Mouse (Mus musculus) heart, postnatal 0 days (tissue): ENCODE measurements at regions not wholly inside any gene's neighbourhood (a gene's known extent, or its start where the extent isn't known, plus 50 kb on each side); places are given as distances from the start of the nearest gene placed in this dataset.

ENCODE experiments used
- ATAC-seq: fragments of 200-750 bp; cut with Nextera tagmentation; 2 replicates; pipeline ENCODE4 v1.8.0; 2017; ENCODE audit warnings: low read depth, moderate number of reproducible peaks, moderate library complexity; ENCODE audit not compliant: insufficient read depth
- DNase-seq: peaks from one replicate; pipeline ENCODE4 v3.0.0-alpha.2; 2016; ENCODE audit warnings: low spot score
- H3K27ac ChIP-seq: fragments of 300-500 bp; sonication (generic); 2 replicates; pipeline ENCODE4 v1.5.1; 2014; ENCODE audit warnings: low read depth, mild to moderate bottlenecking
- H3K27me3 ChIP-seq: fragments of 300-500 bp; sonication (generic); 2 replicates; pipeline ENCODE4 v1.6.1; 2014; ENCODE audit warnings: low read length, mixed read lengths; ENCODE audit not compliant: control insufficient read depth, insufficient read depth
- H3K36me3 ChIP-seq: fragments of 300-500 bp; sonication (generic); replicated peaks from 2 replicates; pipeline ENCODE4 v1.6.1; 2014; ENCODE audit warnings: low read length, mixed read lengths; ENCODE audit not compliant: control insufficient read depth, insufficient read depth
- H3K4me1 ChIP-seq: fragments of 300-500 bp; sonication (generic); 2 replicates; pipeline ENCODE4 v1.6.1; 2014; ENCODE audit warnings: antibody characterized with exemption; ENCODE audit not compliant: control insufficient read depth, insufficient read depth
- H3K4me2 ChIP-seq: fragments of 300-500 bp; sonication (generic); 2 replicates; pipeline ENCODE4 v1.6.1; 2014; ENCODE audit warnings: low read depth, mild to moderate bottlenecking, low read length, moderate library complexity
- H3K4me3 ChIP-seq: fragments of 300-500 bp; sonication (generic); 2 replicates; pipeline ENCODE4 v1.5.1; 2014; ENCODE audit warnings: low read depth, low read length
- H3K9ac ChIP-seq: fragments of 300-500 bp; sonication (generic); replicated peaks from 2 replicates; pipeline ENCODE4 v1.6.1; 2014; ENCODE audit warnings: low read depth, low read length, mixed read lengths
- H3K9me3 ChIP-seq: fragments of 300-500 bp; sonication (generic); replicated peaks from 2 replicates; pipeline ENCODE4 v1.6.1; 2016; ENCODE audit warnings: low read length; ENCODE audit not compliant: control insufficient read depth
- CTCF ChIP-seq: IDR thresholded peaks from 2 replicates; pipeline ENCODE4 v1.5.1; 2016; ENCODE audit warnings: antibody characterized with exemption, control low read depth, low read depth
- EP300 ChIP-seq: IDR thresholded peaks from 2 replicates; pipeline ENCODE4 v1.6.1; 2016; ENCODE audit warnings: antibody characterized with exemption, low read depth
- WGBS: fragments of 180-500 bp; shearing (Covaris S2); extraction: QIAGEN DNeasy Blood & Tissue Kit; methylation state at CpG from one replicate; pipeline ENCODE4 v1.1.7; 2014; 5-methylcytosine and 5-hydroxymethylcytosine counted together

DNA sequence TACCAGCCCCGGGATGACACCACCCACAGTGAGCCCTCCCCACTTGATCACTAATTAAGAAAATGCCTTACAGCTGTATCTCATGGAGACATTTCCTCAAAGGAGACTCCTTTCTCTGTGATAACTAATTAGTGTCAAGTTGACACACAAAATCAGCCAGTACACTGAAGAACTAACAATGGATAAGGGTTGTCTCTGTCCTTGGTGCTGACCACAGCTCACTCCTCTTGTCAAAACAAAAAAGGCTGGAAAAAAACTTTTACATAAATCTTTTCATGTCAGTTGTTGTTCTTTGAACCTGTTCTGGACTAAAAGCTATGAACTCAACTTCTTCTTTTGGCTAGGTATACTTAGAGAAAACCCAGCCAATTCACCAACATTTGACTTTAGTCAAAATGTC lies 221.1 kb upstream of the Adcy2 start:
- TF ChIP-seq EP300: no peak
- no peak for TF ChIP-seq CTCF
- no peak overlapping the region for H3K27ac ChIP-seq
- no peaks in the 10 kb centered on the region for H3K9me3 ChIP-seq
- DNase-seq: no peak
- H3K27me3 ChIP-seq: no peaks in the 10 kb centered on the region
- no peak overlapping the region for H3K9ac ChIP-seq
- WGBS: 27% methylated on average over 1 of the region's 1 CpGs
- no peak for ATAC-seq
- H3K36me3 ChIP-seq: no peaks in the 10 kb centered on the region
- no peaks in the 10 kb centered on the region for H3K4me1 ChIP-seq
- no peak overlapping the region for H3K4me3 ChIP-seq
- H3K4me2 ChIP-seq: no peak overlapping the region

GRCm38 (mm10) chr13:69226538-69226937 lies 227.2 kb upstream of the Adcy2 start:
- no peak overlapping the region for H3K27ac ChIP-seq
- H3K9ac ChIP-seq: no peak overlapping the region
- no peaks in the 10 kb centered on the region for H3K27me3 ChIP-seq
- no peak overlapping the region for H3K4me3 ChIP-seq
- TF ChIP-seq CTCF (no peak), EP300 (no peak)
- no peaks in the 10 kb centered on the region for H3K4me1 ChIP-seq
- H3K36me3 ChIP-seq: no peaks in the 10 kb centered on the region
- no peaks in the 10 kb centered on the region for H3K9me3 ChIP-seq
- H3K4me2 ChIP-seq: no peak overlapping the region
- 52% methylated on average over 5 of the region's 5 CpGs for WGBS
- ATAC-seq (no peak), DNase-seq (no peak)

DNA sequence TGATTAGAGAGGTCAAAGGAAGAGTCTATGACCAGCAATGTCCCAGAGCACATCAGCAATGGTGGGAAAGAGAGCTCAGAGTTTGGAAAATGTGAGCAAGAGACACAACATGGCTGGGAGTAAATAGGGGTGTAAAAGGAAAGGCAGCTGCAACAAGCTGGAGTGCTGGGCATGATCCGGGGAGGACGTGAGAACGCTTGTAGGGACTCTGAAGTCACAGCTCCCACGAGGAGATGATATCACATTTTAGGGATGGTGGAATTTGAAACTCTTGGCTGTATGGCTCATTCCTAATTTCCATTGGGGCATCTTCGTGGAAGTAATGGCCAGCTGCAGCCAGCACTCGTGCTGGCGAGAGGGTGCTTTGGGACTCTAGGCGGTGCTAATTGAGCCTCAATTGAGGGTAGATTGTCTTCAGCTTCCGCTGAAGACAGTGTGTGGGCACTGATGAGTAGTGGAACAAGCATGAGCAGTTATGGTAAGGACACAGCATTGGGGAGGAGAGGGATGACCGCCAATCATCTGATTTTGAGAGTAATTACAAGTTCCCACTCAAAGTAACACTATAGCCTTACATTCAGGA lies 231.1 kb upstream of the Adcy2 start:
- TF ChIP-seq CTCF (no peak), EP300 (no peak)
- Histone ChIP-seq H3K4me2 (no peak overlapping the region), H3K9ac (no peak overlapping the region), H3K4me1 (no peaks in the 10 kb centered on the region), H3K27me3 (no peaks in the 10 kb centered on the region), H3K36me3 (no peaks in the 10 kb centered on the region), H3K9me3 (no peaks in the 10 kb centered on the region), H3K27ac (no peak overlapping the region), H3K4me3 (no peak overlapping the region)
- no peak for DNase-seq
- no peak for ATAC-seq
- 63% methylated on average over 10 of the region's 10 CpGs for WGBS

DNA sequence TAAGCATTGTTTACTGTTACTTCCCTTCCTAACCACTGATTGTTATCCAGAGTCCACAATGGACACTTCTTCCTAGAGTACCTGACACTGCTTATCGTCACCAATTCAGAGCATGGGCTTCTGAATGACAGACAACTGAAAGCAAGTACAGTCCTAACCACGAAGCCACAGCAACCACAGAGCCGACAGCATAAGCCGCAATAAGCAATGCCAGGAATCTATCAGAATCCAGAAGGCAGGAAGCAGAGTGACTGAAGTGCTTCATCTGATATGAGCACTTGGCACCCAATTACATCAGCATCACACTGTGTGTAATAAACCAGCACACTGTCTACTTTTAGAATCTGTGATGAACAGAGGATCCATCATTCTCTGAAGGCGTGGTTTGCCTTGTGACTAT lies 237.0 kb upstream of the Adcy2 start:
- Histone ChIP-seq H3K4me1 (no peaks in the 10 kb centered on the region), H3K27ac (no peak overlapping the region), H3K4me2 (no peak overlapping the region), H3K4me3 (no peak overlapping the region), H3K27me3 (no peaks in the 10 kb centered on the region), H3K9me3 (no peaks in the 10 kb centered on the region), H3K9ac (no peak overlapping the region), H3K36me3 (no peaks in the 10 kb centered on the region)
- DNase-seq (no peak), ATAC-seq (no peak)
- no peak for TF ChIP-seq EP300
- no peak for TF ChIP-seq CTCF
- 42% methylated on average over 5 of the region's 5 CpGs for WGBS

- Histone ChIP-seq H3K27ac (no peak overlapping the region), H3K27me3 (no peaks in the 10 kb centered on the region), H3K9ac (no peak overlapping the region), H3K4me2 (no peak overlapping the region), H3K36me3 (no peaks in the 10 kb centered on the region), H3K9me3 (no peaks in the 10 kb centered on the region), H3K4me3 (no peak overlapping the region), H3K4me1 (no peaks in the 10 kb centered on the region)
- DNase-seq (no peak), ATAC-seq (no peak)
- 59% methylated on average over 3 of the region's 3 CpGs for WGBS
- TF ChIP-seq EP300 (no peak), CTCF (no peak)
These were observed 238.6 kb upstream of the Adcy2 start for GRCm38 (mm10) chr13:69237918-69238317.

DNA sequence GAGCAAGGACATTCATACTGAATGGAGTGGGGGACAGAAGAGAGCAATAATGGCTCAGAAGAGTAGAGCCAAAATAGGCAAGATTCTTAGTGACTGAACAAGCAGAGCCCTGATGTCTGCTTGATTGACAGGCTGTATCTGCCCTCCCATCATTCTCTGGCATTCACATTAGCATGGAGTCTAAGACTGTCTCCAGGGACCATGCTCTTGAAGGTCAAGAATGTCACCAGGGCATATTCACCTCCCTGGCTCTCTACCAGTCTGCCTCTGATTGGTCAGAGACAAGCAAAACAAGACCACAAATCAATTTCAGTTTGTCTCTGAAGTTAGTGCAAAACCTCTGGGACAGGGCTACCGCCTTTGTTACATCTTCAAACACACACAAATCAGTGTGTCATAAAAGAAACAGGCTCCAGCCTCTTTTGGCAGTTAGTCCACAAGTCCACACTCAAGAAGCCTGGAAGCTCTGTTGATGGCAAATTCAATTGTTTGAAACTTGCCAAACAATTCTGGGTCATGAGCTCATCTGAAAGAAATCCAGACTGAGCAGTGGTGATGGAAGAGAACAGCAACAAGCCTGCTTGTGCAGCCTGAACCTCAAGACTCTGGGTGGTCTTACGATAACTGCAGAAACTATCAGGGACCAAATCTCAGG lies 240.0 kb upstream of the Adcy2 start:
- H3K9ac ChIP-seq: no peak overlapping the region
- TF ChIP-seq CTCF: no peak
- no peak for TF ChIP-seq EP300
- no peak overlapping the region for H3K27ac ChIP-seq
- no peak overlapping the region for H3K4me3 ChIP-seq
- 0 out of 2 replicates have a peak, but pooled peaks cover 4% of the 10 kb centered on the region for H3K9me3 ChIP-seq
- WGBS: 63% methylated on average over 2 of the region's 2 CpGs
- DNase-seq: no peak
- ATAC-seq: no peak
- no peak overlapping the region for H3K4me2 ChIP-seq
- H3K36me3 ChIP-seq: no peaks in the 10 kb centered on the region
- H3K4me1 ChIP-seq: no peaks in the 10 kb centered on the region
- no peaks in the 10 kb centered on the region for H3K27me3 ChIP-seq
